Mouse (Mus musculus) heart, postnatal 25 days (tissue): ENCODE results near the gene Mitf. TPM values are rescaled to one million over a fixed set of nuclear protein-coding genes. Genes with fewer than 3 reads are reported as not detected.
A peak's percentile ranks its signal among the peaks of the same experiment; 100 is the strongest.

ENCODE experiments used
- DNase-seq: peaks from one replicate; pipeline ENCODE4 v3.0.0; 2022; ENCODE audit warnings: low spot score
- intact Hi-C: fragments of 180-260 bp; cut with DNase I; formaldehyde crosslinking; loops from one replicate; pipeline ENCODE4 v1.15.1; 2025
- total RNA-seq, 2 experiments: library from RNA; stranded (reverse); gene quantifications; 2 replicates each; pipeline ENCODE4 v1.2.3; 2021

Mitf gene
- total RNA-seq, 2 experiments from 2014 or later, result 50.9 to 59.9 TPM

- intact Hi-C loops, result no loop called here
- DNase-seq, result no peak
Observed at GRCm38 (mm10) chr6:97818948-97819347, 12.1 kb downstream of the Mitf start.

- intact Hi-C loops, result no loop called here
- DNase-seq, result no peak
Observed at GRCm38 (mm10) chr6:97820505-97820904, 13.7 kb downstream of the Mitf start.

GRCm38 (mm10) chr6:97821811-97822210 is 15.0 kb downstream of the Mitf start:
- DNase-seq, result no peak
- intact Hi-C loops, result no loop called here

GRCm38 (mm10) chr6:97826642-97827275 is 19.9 kb downstream of the Mitf start:
- intact Hi-C loops, result no loop called here
- DNase-seq, result no peak

- intact Hi-C loops, result no loop called here
- no peak for DNase-seq
Observed at GRCm38 (mm10) chr6:97828021-97828420, 21.2 kb downstream of the Mitf start.

GRCm38 (mm10) chr6:97828822-97829719 is 22.2 kb downstream of the Mitf start:
- no peak for DNase-seq
- intact Hi-C loops, result no loop called here

GRCm38 (mm10) chr6:97832501-97832900 is 25.6 kb downstream of the Mitf start:
- no peak for DNase-seq
- intact Hi-C loops, result no loop called here

GRCm38 (mm10) chr6:97836176-97836575 is 29.3 kb downstream of the Mitf start:
- intact Hi-C loops, result no loop called here

GRCm38 (mm10) chr6:97837711-97838110 is 30.9 kb downstream of the Mitf start:
- DNase-seq, result no peak
- intact Hi-C loops, result no loop called here

More at GRCm38 (mm10) chr6:97836176-97836575, 29.3 kb downstream of the Mitf start:
- no peak for DNase-seq

- no peak for DNase-seq
- intact Hi-C loops, result no loop called here
Observed at GRCm38 (mm10) chr6:97839568-97839967, 32.7 kb downstream of the Mitf start.

- DNase-seq, result no peak
- intact Hi-C loops, result loop anchor here (5.0 kb wide), 1 partner anchor 42 kb away; no protein-coding TSS in a partner anchor
Observed at GRCm38 (mm10) chr6:97844112-97844511, 37.3 kb downstream of the Mitf start.

GRCm38 (mm10) chr6:97848191-97848857 is 41.5 kb downstream of the Mitf start:
- intact Hi-C loops, result no loop called here
- DNase-seq, result peak; percentile 5

- DNase-seq, result no peak
- intact Hi-C loops, result loop anchor here (10.0 kb wide), 1 partner anchor 151 kb away; no protein-coding TSS in a partner anchor
Observed at GRCm38 (mm10) chr6:97854236-97854635, 47.4 kb downstream of the Mitf start.

- intact Hi-C loops, result loop anchor here (5.0 to 10.0 kb wide), 2 partner anchors 93 to 149 kb away; no protein-coding TSS in a partner anchor
Observed at GRCm38 (mm10) chr6:97855420-97856170, 48.7 kb downstream of the Mitf start.

GRCm38 (mm10) chr6:97856502-97856901 is 49.6 kb downstream of the Mitf start:
- intact Hi-C loops, result loop anchor here (5.0 to 10.0 kb wide), 2 partner anchors 94 to 148 kb away; no protein-coding TSS in a partner anchor
- DNase-seq, result no peak

More at GRCm38 (mm10) chr6:97855420-97856170, 48.7 kb downstream of the Mitf start:
- no peak for DNase-seq

- intact Hi-C loops, result loop anchor here (5.0 to 10.0 kb wide), 2 partner anchors 95 to 147 kb away; no protein-coding TSS in a partner anchor
- DNase-seq, result no peak
Observed at GRCm38 (mm10) chr6:97857690-97858089, 50.8 kb downstream of the Mitf start.

- DNase-seq, result no peak
- intact Hi-C loops, result no loop called here
Observed at GRCm38 (mm10) chr6:97866575-97866974, 59.7 kb downstream of the Mitf start.

- intact Hi-C loops, result no loop called here
- no peak for DNase-seq
Observed at GRCm38 (mm10) chr6:97868005-97868404, 61.2 kb downstream of the Mitf start.

- intact Hi-C loops, result no loop called here
- DNase-seq, result no peak
Observed at GRCm38 (mm10) chr6:97869953-97870352, 63.1 kb downstream of the Mitf start.
